In genomic region chr11:79141235-79142109, GRCm38 (mm10) we compare ENCODE assay signal across 14 mouse cellular contexts. TPM values are rescaled to one million over a fixed set of nuclear protein-coding genes. Genes with fewer than 3 reads are reported as not detected.
DNase-seq lines count a peak whose midpoint lies in the region; ATAC-seq lines count a peak whose summit lies in the region.
"Had no signal": no experiment of that assay in that cellular context is flagged by ENCODE, and none has a peak within 500 bp of the region (broad histone marks: within the 10 kb centered on the region; RNA-seq: fewer than 3 reads in every experiment).

No protein-coding gene starts in this region.

- peak overlapping the region; percentile 72 for H3K27ac ChIP-seq in heart, embryonic 10.5 days
- H3K27ac ChIP-seq in embryonic facial prominence, embryonic 10.5 days (replicated peaks): peak overlapping the region; percentile 24; the same call in 1 of the 2 replicates
- H3K27ac ChIP-seq in liver, embryonic 11.5 days (ENCODE audit: low read depth, low read length): 0 out of 2 replicates have a peak overlapping the region, but pooled peaks have one; percentile 25
- H3K27ac ChIP-seq in kidney, embryonic 15.5 days: no peak overlapping the region
- H3K27ac ChIP-seq: neural tube, embryonic 15.5 days had no signal

- no peak for ATAC-seq in liver, embryonic 11.5 days (replicated peaks; ENCODE audit: low FRiP score)
- ATAC-seq in kidney, embryonic 15.5 days (replicated peaks; ENCODE audit: low FRiP score): no peak
- ATAC-seq: CD4-positive, CD25-positive, alpha-beta regulatory T cell, adult 4 months had no signal

- no peaks in the 10 kb centered on the region for H3K9me3 ChIP-seq in heart, embryonic 10.5 days
- H3K9me3 ChIP-seq in embryonic facial prominence, embryonic 10.5 days: no peaks in the 10 kb centered on the region
- no peaks in the 10 kb centered on the region for H3K9me3 ChIP-seq in liver, embryonic 11.5 days (ENCODE audit: control insufficient read depth, low read length)
- H3K9me3 ChIP-seq in kidney, embryonic 15.5 days (replicated peaks): no peaks in the 10 kb centered on the region
- H3K9me3 ChIP-seq: neural tube, embryonic 15.5 days had no signal

- H3K4me3 ChIP-seq in heart, embryonic 10.5 days: peak overlapping the region; percentile 33
- peak overlapping the region; percentile 11; the same call in 1 of the 2 replicates for H3K4me3 ChIP-seq in embryonic facial prominence, embryonic 10.5 days
- H3K4me3 ChIP-seq in liver, embryonic 11.5 days (ENCODE audit: low read depth, low read length): no peak overlapping the region
- no peak overlapping the region for H3K4me3 ChIP-seq in kidney, embryonic 15.5 days (replicated peaks)
- H3K4me3 ChIP-seq: erythroblast, embryonic 14.5 days; neural tube, embryonic 15.5 days had no signal

- 24% methylated on average over 11 of the region's 11 CpGs for WGBS in heart, embryonic 10.5 days
- 44% methylated on average over 11 of the region's 11 CpGs for WGBS in embryonic facial prominence, embryonic 10.5 days
- 36% methylated on average over 11 of the region's 11 CpGs for WGBS in liver, embryonic 11.5 days
- 34% methylated on average over 11 of the region's 11 CpGs for WGBS in kidney, embryonic 15.5 days

- no peaks in the 10 kb centered on the region for H3K27me3 ChIP-seq in heart, embryonic 10.5 days (ENCODE audit: insufficient read depth, poor library complexity, severe bottlenecking)
- H3K27me3 ChIP-seq in embryonic facial prominence, embryonic 10.5 days (replicated peaks; ENCODE audit: low read depth, poor library complexity, severe bottlenecking): peaks cover 8% of the 10 kb centered on the region; the same call in 1 of the 2 replicates
- H3K27me3 ChIP-seq in liver, embryonic 11.5 days (replicated peaks; ENCODE audit: control insufficient read depth, insufficient read depth, low read length): no peaks in the 10 kb centered on the region
- H3K27me3 ChIP-seq in kidney, embryonic 15.5 days: no peaks in the 10 kb centered on the region
- H3K27me3 ChIP-seq: neural tube, embryonic 15.5 days had no signal

- H3K4me1 ChIP-seq in heart, embryonic 10.5 days: peaks cover 63% of the 10 kb centered on the region
- H3K4me1 ChIP-seq in embryonic facial prominence, embryonic 10.5 days: peaks cover 44% of the 10 kb centered on the region
- peaks cover 23% of the 10 kb centered on the region for H3K4me1 ChIP-seq in liver, embryonic 11.5 days (replicated peaks; ENCODE audit: control insufficient read depth, insufficient read depth, low read length)
- peaks cover 54% of the 10 kb centered on the region for H3K4me1 ChIP-seq in kidney, embryonic 15.5 days

- peak overlapping the region; percentile 29; the same call in 1 of the 2 replicates for H3K4me2 ChIP-seq in liver, embryonic 11.5 days
- H3K4me2 ChIP-seq in kidney, embryonic 15.5 days: no peak overlapping the region
- H3K4me2 ChIP-seq: neural tube, embryonic 15.5 days had no signal

- no peak overlapping the region for H3K9ac ChIP-seq in liver, embryonic 11.5 days (ENCODE audit: low read depth, low read length)
- H3K9ac ChIP-seq in kidney, embryonic 15.5 days: no peak overlapping the region
- H3K9ac ChIP-seq: neural tube, embryonic 15.5 days had no signal

- H3K36me3 ChIP-seq in heart, embryonic 10.5 days: 0 out of 2 replicates have a peak, but pooled peaks cover 3% of the 10 kb centered on the region
- no peaks in the 10 kb centered on the region for H3K36me3 ChIP-seq in embryonic facial prominence, embryonic 10.5 days (replicated peaks)
- no peaks in the 10 kb centered on the region for H3K36me3 ChIP-seq in liver, embryonic 11.5 days (ENCODE audit: control insufficient read depth, insufficient read depth, low read length)
- no peaks in the 10 kb centered on the region for H3K36me3 ChIP-seq in kidney, embryonic 15.5 days
- H3K36me3 ChIP-seq: neural tube, embryonic 15.5 days had no signal

- DNase-seq in heart, embryonic 10.5 days (ENCODE audit: low spot score): peak; percentile 85
- DNase-seq in heart, adult 8-10 months (ENCODE audit: low spot score): no peak
- DNase-seq in 416B (ENCODE audit: low read depth): peak; percentile 77
- DNase-seq in embryonic facial prominence, embryonic 10.5 days (ENCODE audit: low spot score): peak; percentile 37
- no peak for DNase-seq in liver, embryonic 11.5 days (ENCODE audit: low spot score)
- no peak for DNase-seq in urinary bladder, postnatal 25 days (ENCODE audit: low spot score)
- no peak for DNase-seq in thymus, adult 18-20 months
- DNase-seq: cerebellum, adult 18-20 months; layer of hippocampus, adult 9-11 months; lung, adult 18-20 months had no signal

RNA-seq across cellular contexts. Expression of gene Ksr1, which starts 4.7 kb away (rescaled TPM):
- polyA plus RNA-seq in heart, embryonic 10.5 days (2016; fragmentation: Nextera tagmentation; extraction: Ambion mirVana): 1.9 and 3.3 TPM in 2 replicates
- 1 to 10 TPM; 5.9 to 8.2 (median 6.5) TPM for total RNA-seq in heart, adult 8-10 months (2022)
- polyA plus RNA-seq in embryonic facial prominence, embryonic 10.5 days (2016; fragmentation: Nextera tagmentation; extraction: Ambion mirVana): 1.0 and 1.5 TPM in 2 replicates
- polyA plus RNA-seq in liver, embryonic 11.5 days (2014; fragmentation: Nextera tagmentation; extraction: Ambion mirVana): 4.1 and 5.0 TPM in 2 replicates
- polyA plus RNA-seq in kidney, embryonic 15.5 days (2015; fragmentation: Nextera tagmentation; extraction: Ambion mirVana): 2.6 and 3.3 TPM in 2 replicates

Comparison
In these comparisons a context has a peak if more than half of its experiments do, and no peak if none do; other contexts are left out.
1. DNase-seq: peak in heart, embryonic 10.5 days (single experiment), 416B (single experiment) and embryonic facial prominence, embryonic 10.5 days (single experiment); none in heart, adult 8-10 months (single experiment), liver, embryonic 11.5 days (single experiment), urinary bladder, postnatal 25 days (single experiment) and thymus, adult 18-20 months (0 of 2).
2. H3K4me3 ChIP-seq: peak in heart, embryonic 10.5 days (single experiment) and embryonic facial prominence, embryonic 10.5 days (single experiment); none in liver, embryonic 11.5 days (single experiment) and kidney, embryonic 15.5 days (single experiment).